Comparison of ENCODE assay signal across 12 mouse cellular contexts in the genomic region with DNA sequence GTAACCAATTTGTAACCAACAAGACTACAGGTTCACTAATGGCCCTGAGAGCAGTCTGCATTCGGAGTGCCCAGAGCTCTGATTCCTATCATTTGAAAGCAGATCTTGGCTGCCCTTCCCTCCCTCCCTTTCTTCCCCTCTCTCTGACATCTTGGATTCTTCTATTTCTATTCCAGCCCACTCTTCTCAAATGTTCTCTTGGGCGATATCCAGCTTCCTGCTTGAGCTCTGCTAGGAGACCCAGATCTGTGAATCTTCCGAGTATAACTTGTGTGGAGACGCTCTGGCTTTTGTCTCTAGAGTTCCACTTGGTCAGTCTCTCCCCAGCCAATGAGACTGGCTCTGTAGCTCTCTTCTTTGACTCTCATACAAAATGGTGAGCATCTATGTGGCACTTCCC.
"Had no signal": no experiment of that assay in that cellular context is flagged by ENCODE, and none has a peak within 500 bp of the region (broad histone marks: within the 10 kb centered on the region; RNA-seq: fewer than 3 reads in every experiment).

No protein-coding gene starts in this region.

- H3K36me3 ChIP-seq: limb, embryonic 15.5 days; liver, embryonic 12.5 days; lung, embryonic 15.5 days; midbrain, embryonic 12.5 days; neural tube, embryonic 13.5 days had no signal

- H3K4me1 ChIP-seq: limb, embryonic 15.5 days; liver, embryonic 12.5 days; lung, embryonic 15.5 days; midbrain, embryonic 12.5 days; neural tube, embryonic 13.5 days had no signal

- H3K9me3 ChIP-seq: limb, embryonic 15.5 days; liver, embryonic 12.5 days; lung, embryonic 15.5 days; midbrain, embryonic 12.5 days; neural tube, embryonic 13.5 days had no signal

- H3K4me2 ChIP-seq: limb, embryonic 15.5 days; liver, embryonic 12.5 days; lung, embryonic 15.5 days; midbrain, embryonic 12.5 days; neural tube, embryonic 13.5 days had no signal

- H3K27ac ChIP-seq: limb, embryonic 15.5 days; liver, embryonic 12.5 days; lung, embryonic 15.5 days; midbrain, embryonic 12.5 days; neural tube, embryonic 13.5 days had no signal

- DNase-seq: kidney, adult 2 months; kidney, postnatal 36 days; retina, postnatal 1 day; right cerebral cortex, postnatal 25 days; thymus, adult 2 months; thymus, postnatal 25 days had no signal

- H3K27me3 ChIP-seq: limb, embryonic 15.5 days; liver, embryonic 12.5 days; lung, embryonic 15.5 days; midbrain, embryonic 12.5 days; neural tube, embryonic 13.5 days had no signal

- H3K9ac ChIP-seq: limb, embryonic 15.5 days; liver, embryonic 12.5 days; lung, embryonic 15.5 days; midbrain, embryonic 12.5 days; neural tube, embryonic 13.5 days had no signal

- H3K4me3 ChIP-seq: limb, embryonic 15.5 days; liver, embryonic 12.5 days; lung, embryonic 15.5 days; midbrain, embryonic 12.5 days; neural tube, embryonic 13.5 days had no signal

- ATAC-seq: liver, embryonic 12.5 days; midbrain, embryonic 16.5 days had no signal
